Mouse (Mus musculus): ENCODE data around the gene Olfr250. TPM values are rescaled to one million over a fixed set of nuclear protein-coding genes. Genes with fewer than 3 reads are reported as not detected.
"Not testable (repeated sequence)": the region's sequence is repeated elsewhere in the genome, so short reads cannot be mapped to it uniquely, and the experiment has no call there.

Olfr250 gene
- total RNA-seq (2021), result not detected
- long read RNA-seq, result 0 reads

DNA sequence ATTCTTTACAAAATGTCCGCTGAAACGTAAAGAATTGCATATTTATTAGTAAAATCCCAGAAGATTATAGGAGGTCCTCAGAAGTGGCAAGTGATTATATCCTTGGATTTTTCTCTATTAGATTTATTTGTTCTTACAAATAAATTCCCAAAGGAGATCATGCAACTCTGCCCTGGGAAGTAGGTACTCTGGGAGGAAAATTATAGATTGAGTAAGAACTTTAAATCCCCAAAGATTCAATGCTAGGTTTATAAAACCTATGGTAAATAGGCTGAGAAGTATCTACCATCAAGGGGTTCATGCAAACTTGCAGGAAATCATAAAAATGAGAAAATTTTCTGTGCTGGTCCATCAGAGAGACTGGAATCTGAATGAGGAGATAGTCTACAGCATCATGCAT lies at the start of gene Olfr250:
Olfr250 (plus strand) TSS at position 301 of the 400 bp plus-strand sequence.
- no peak for DNase-seq (ENCODE audit: low spot score in 2 of 2)

DNA sequence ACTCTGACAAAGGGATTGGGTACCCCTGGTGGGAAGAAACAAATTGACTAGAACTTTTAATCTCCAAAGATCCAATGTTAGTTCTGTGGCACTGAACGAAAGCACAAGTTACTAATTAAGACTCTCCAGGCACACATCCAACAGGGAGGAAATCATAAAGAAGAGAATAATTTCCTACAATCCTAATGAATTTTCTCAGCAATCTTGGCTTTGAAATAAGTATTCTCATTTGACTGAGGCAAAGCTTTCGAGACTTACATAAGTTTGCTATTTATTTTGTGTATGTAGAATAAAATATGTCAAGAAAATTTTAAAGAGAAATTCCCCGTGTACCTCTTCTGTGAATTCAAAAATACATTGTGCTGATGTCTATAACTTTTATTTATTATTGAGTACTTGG lies 37.9 kb upstream of the Olfr250 start, which contains the start of gene Olfr25:
Olfr25 (plus strand) TSS at position 301 of the 400 bp plus-strand sequence.
- DNase-seq (ENCODE audit: low spot score in 2 of 2), result no peak

DNA sequence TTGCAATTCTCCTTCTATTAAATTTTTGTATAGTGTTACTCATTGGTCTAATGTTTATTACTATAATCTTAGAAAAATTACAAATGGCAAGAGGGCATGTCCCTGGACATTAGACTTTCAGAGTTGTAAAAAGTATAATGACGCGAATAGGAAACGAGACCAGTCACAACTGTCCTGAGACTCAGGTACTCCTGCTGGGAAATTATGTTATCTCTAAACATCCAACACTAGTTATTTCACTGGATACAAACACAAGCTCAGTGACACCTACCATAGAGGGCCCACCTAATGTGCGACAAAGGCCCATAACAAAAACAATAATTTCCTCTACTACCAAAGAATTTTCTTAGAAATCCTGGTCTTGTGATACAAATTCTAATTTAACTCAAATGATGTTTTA lies 18.6 kb upstream of the Olfr250 start, which contains the start of gene Olfr898:
Olfr898 (plus strand) TSS at position 301 of the 400 bp plus-strand sequence.
- DNase-seq (ENCODE audit: low spot score in 2 of 2), result no peak

DNA sequence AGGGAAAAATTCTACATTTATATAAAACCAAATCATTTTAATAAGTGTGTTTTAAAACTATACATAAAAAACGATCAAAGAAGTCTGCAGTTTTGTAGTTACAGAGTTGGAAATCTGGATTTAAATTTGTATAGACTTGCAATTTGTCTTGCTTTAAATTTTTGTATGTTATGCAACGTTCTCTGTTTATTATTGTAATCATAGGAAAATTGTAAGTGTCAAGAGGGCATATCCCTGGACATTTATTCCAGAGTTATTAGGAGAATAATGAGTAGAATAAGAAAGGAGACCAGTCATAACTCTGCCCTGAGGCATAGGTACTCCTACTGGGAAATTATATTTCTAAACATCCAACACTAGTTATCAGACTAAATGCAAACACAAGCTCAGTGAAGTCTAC lies 10.1 kb downstream of the Olfr250 start, which contains the start of gene Olfr251:
Olfr251 (plus strand) TSS at position 301 of the 400 bp plus-strand sequence.
- DNase-seq (ENCODE audit: low spot score in 2 of 2), result no peak

DNA sequence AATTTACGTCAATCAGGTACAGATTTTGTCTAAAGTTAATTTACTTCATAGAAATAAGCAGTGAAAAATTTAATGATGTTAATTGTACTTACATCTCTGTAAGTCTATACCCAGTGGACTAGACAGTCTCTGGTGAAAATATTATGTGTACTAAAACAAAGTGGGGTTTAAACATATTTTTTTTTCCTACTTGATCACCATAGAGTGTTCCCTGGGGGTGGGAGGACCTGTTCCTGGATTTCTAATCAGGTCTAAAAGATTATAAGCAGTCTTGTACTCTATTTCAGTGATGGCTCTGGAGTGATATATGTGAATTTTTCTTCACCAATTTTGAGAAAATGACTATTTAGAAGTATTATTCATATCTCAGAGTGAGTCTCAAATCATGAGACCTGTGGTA lies 34.7 kb downstream of the Olfr250 start, which contains the start of gene Olfr147:
Olfr147 (plus strand) TSS at position 301 of the 400 bp plus-strand sequence.
- no peak for DNase-seq (ENCODE audit: low spot score in 2 of 2)

DNA sequence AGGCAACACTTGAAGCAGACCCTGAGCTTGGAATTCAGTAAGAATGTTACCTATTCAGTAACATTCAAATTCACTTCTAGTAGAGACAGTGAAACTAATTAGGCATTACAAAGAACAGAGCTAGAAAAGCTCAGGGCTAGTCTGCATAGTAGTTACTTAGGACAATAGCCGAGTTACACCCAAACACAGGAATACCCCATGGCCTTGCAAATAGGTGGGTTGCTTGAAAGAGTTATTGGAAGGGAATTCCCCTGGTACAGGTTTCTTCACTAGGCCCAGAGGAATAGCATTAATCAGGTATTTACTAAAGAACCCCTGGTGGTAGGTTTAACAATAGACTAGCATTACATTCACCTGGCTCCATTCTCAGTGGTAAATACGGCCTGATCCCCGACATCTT lies 40.8 kb downstream of the Olfr250 start:
- DNase-seq (ENCODE audit: low spot score in 2 of 2), result not testable (repeated sequence)

DNA sequence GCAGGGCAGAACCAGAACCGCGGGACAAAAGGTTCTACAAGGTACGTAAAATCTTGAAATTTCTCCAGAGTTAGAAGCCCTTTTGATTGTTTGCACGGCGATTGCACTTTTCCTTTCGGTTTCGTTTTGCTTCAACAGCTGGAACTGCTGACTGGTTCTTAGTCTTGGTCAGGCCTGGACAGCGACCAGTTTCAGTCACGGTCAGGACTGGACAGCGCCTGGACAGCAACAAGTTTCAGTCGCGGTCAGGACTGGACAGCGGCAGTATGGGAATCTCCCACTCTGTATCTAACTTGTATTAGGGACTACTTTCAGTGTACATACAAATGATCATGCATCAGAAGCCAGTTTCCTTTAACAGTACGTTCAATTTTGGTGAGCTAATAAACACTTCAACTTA lies 46.8 kb downstream of the Olfr250 start:
- DNase-seq (ENCODE audit: low spot score in 2 of 2), result not testable (repeated sequence)

Other genes with a start within 250 kb of the Olfr250 start
- not detected for gene Olfr890, start 224.4 kb upstream of the Olfr250 start, total RNA-seq (2021)
- not detected for gene Olfr891, start 186.1 kb upstream of the Olfr250 start, total RNA-seq (2021)
- gene Olfr893, start 158.5 kb upstream of the Olfr250 start, total RNA-seq (2021), result not detected
- not detected for gene Olfr894, start 148.8 kb upstream of the Olfr250 start, total RNA-seq (2021)
- gene Olfr143, start 114.1 kb upstream of the Olfr250 start, total RNA-seq (2021), result not detected
- gene Olfr895, start 99.0 kb upstream of the Olfr250 start, total RNA-seq (2021), result not detected
- not detected for gene Olfr896-ps1, start 75.8 kb upstream of the Olfr250 start, total RNA-seq (2021)
- not detected for gene Olfr25, start 37.8 kb upstream of the Olfr250 start, total RNA-seq (2021)
- not detected for gene Olfr898, start 18.5 kb upstream of the Olfr250 start, total RNA-seq (2021)
- not detected for gene Olfr251, start 10.2 kb downstream of the Olfr250 start, total RNA-seq (2021)
- gene Olfr147, start 34.8 kb downstream of the Olfr250 start, total RNA-seq (2021), result not detected
- gene Olfr901, start 62.6 kb downstream of the Olfr250 start, total RNA-seq (2021), result not detected
- not detected for gene Olfr902, start 80.8 kb downstream of the Olfr250 start, total RNA-seq (2021)
- gene Olfr904, start 96.2 kb downstream of the Olfr250 start, total RNA-seq (2021), result not detected
- gene Olfr905, start 104.2 kb downstream of the Olfr250 start, total RNA-seq (2021), result under 1 TPM in 1 of 2 experiments, not detected in 1; 0.07 TPM
- gene Olfr906, start 120.2 kb downstream of the Olfr250 start, total RNA-seq (2021), result not detected
- not detected for gene Olfr907, start 128.9 kb downstream of the Olfr250 start, total RNA-seq (2021)
- gene Olfr911-ps1, start 154.7 kb downstream of the Olfr250 start, total RNA-seq (2021), result not detected
- not detected for gene Olfr910, start 171.0 kb downstream of the Olfr250 start, total RNA-seq (2021)
- gene Olfr912, start 213.3 kb downstream of the Olfr250 start, total RNA-seq (2021), result not detected
- gene Olfr913, start 225.9 kb downstream of the Olfr250 start, total RNA-seq (2021), result not detected
- gene Olfr914, start 238.2 kb downstream of the Olfr250 start, total RNA-seq (2021), result not detected

Measured in layer of hippocampus, postnatal 10 days (tissue).